Mouse (Mus musculus) left cerebral cortex, adult 6 months (tissue): ENCODE data around the gene Gpr25. TPM values are rescaled to one million over a fixed set of nuclear protein-coding genes. Genes with fewer than 3 reads are reported as not detected.

Source experiments
- long read RNA-seq, 2 experiments: library from polyadenylated mRNA; unstranded; transcript quantifications; one replicate each; pipeline ENCODE4 v2.0.0; 2019 to 2020
- polyA plus RNA-seq: library from polyadenylated mRNA; unstranded; fragments of <200 nt; fragmentation: Nextera tagmentation; gene quantifications from 2 replicates; pipeline ENCODE4 v1.2.3, GENCODE M21; 2021

Gpr25 gene
- 4.3 and 9.9 TPM in 2 replicates for polyA plus RNA-seq
- long read RNA-seq, experiment 1, result 0 reads
- long read RNA-seq, experiment 2, result 0 reads

DNA sequence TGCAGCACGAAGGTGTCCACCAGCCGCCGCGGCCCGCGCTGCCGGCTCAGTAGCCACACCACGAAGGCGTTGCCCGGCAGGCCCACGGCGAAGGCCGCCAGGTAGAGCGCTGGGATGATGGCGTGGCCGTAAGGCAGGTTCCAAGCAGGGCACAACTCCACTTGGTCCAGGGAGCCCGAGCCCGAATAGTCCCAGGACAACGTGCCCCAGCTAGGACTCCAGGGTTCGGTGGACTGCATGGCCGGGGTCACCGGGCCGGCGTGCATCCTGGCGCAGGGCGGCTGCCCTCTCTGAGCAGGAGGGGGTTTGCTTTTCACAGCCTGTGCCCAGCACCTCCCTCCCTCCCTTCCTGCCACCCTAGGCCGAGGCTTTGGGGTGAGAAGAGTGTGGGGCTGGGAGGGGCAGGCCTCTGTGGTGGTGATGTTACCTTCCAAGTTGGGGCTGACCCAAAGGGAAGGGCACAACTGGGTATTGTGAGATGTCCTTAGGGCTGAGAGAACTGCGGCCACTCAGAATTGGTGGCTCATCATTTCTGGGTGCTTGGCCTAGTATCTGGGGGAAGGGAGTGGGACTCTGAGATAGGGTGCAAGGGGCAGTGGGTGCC lies at the start of gene Gpr25:
TSS of gene Gpr25 (minus strand) at position 239 of the 604 bp plus-strand sequence.

GRCm38 (mm10) chr1:136233892-136234594 lies 26.6 kb downstream of the Gpr25 start, which contains the start of gene Inava:
Gene Inava (minus strand): TSS chr1:136234264.

DNA sequence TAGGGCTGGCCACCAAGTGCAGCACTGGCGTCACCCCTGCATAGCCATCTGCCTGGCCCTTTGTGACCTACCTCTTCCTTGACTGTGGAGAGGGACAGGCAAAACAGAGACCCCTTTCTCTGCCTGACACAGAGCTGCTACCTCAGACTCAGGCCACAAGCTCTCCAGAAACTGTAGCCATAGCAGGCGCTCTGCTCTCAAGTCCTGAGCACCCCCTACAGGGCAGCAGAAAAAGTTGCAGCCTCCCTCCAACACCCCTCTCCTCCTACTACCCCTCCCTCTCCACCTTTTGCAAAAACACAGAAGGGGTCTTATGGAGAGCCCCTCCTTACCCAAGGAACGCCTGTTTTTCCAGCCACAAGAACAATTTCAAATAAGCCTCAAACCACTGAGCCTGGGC lies 47.9 kb downstream of the Gpr25 start, which contains the start of gene Mroh3:
TSS of gene Mroh3 (minus strand) at position 26 of the 400 bp plus-strand sequence.

Other genes starting within 250 kb of the Gpr25 start
- 0.93 TPM in 1 of 2 replicates, not detected in the other for gene Ascl5, start 210.1 kb downstream of the Gpr25 start, polyA plus RNA-seq
- 0.55 and 0.83 TPM in 2 replicates for gene Cacna1s, start 208.1 kb downstream of the Gpr25 start, polyA plus RNA-seq
- gene Kif21b, start 129.5 kb downstream of the Gpr25 start, polyA plus RNA-seq, result 4.4 and 5.7 TPM in 2 replicates
- 0.06 and 0.13 TPM in 2 replicates for gene Mroh3, start 48.0 kb downstream of the Gpr25 start, polyA plus RNA-seq
- gene Inava, start 26.6 kb downstream of the Gpr25 start, polyA plus RNA-seq, result 0.65 and 1.1 TPM in 2 replicates
- gene Camsap2, start 85.2 kb upstream of the Gpr25 start, polyA plus RNA-seq, result 10.8 and 20.6 TPM in 2 replicates
- gene Ddx59, start 154.4 kb upstream of the Gpr25 start, polyA plus RNA-seq, result 7.8 and 8.2 TPM in 2 replicates
- 0.12 TPM in 1 of 2 replicates, not detected in the other for gene Kif14, start 205.5 kb upstream of the Gpr25 start, polyA plus RNA-seq